Mouse (Mus musculus) heart, postnatal 14 days (tissue): ENCODE results near the gene Rcsd1. TPM values are rescaled to one million over a fixed set of nuclear protein-coding genes. Genes with fewer than 3 reads are reported as not detected.

Experiments used
- DNase-seq, 2 experiments: peaks; one replicate each; pipeline ENCODE4 v3.0.0; 2021 to 2022
- intact Hi-C: fragments of 180-260 bp; cut with DNase I; formaldehyde crosslinking; loops from one replicate; pipeline ENCODE4 v1.15.1; 2025
- total RNA-seq, 2 experiments: library from RNA; stranded (reverse); gene quantifications; 2 replicates each; pipeline ENCODE4 v1.2.3; 2021

Rcsd1 gene
- total RNA-seq, 2 experiments from 2014 or later, result 103 to 109 TPM

DNA sequence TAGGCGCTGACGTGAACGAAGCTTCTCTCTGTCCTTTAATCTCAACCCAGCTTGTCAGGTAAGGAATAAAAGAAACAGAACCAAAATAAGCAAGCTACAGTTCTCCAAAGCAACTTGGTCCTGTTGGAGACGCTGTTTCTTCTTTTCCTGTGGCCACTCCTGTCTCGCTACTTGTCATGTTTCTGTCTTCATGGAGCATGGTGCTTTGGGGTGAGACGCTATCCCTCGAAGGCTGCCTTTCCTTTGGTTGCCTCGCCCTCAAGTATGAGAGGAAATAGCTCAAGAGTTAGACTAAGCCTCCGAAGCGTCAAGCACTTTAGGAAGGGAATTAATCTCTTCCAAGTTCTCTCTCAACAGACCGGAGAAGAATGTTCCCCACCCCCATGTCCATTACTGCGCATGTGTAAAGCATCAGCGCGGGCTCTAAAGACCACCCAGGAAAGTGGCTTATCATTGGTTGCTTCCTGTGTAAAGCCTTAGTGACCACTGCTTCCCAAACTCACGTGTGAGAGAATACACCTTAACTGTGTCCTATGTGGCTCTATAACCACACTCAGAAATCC, 9.1 kb upstream of the Rcsd1 start:
- DNase-seq, result peak in 1 of 2 experiments; percentile 49
- intact Hi-C loops, result no loop called here

DNA sequence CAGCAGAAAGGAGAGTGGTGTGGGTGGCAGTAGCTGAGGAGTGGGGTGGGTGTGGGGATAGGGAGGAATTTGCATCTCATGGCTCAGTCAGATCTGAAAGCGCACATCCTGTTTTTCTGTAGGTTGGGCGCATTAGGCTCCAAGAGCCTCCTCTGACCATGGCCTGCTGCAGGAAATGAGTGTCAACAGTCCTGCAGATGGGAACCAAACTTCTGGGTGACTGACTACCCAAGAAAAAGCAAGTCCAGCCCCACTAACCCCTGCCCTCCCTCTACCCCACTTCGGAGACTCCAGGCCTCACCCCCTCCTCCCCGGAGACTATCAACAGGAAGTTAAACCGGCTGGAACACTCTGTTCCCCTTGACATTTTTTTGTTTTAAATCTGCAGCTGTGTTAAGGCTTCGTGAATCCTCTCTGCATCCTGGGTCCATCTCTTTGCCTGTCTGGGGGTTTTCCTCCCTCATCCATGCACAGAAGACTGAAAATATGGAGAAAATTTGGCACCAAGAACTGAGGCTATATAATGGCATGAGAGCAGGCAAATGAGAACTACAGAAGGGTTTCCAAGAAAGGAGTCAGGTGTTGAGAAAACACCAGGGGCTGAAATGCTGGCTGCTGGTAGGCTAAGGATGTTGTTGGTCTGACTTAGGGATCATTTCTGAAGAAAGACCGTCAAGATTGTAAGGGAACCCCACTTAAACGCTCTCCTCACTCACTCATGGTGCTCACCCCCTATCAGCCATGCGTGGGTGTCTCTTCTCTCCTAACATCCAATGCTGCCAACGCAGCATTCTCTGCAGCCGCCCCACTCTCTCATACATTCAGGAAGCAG, 8.4 kb upstream of the Rcsd1 start:
- intact Hi-C loops, result no loop called here
- peak; percentile 73 to 75 for DNase-seq

DNA sequence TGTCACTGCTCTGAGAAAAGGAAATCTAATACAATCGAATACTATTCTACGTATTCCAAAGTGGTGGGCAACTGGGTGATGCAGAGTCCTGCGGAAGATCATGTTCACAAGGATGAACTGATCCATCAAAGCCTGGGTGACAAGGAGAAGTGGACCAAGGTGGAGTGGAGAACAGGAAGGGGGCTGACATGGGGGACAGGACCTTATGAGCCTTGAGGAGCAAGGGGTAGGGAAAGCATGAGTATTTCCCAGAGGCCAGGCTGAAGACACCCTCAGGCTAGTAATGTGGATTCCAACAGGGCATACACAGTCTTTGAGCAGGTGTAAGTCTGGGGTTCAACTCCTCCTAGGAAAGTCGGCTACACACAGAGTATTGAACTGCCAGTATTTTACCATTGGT, 6.9 kb upstream of the Rcsd1 start:
- intact Hi-C loops, result no loop called here
- no peak for DNase-seq

DNA sequence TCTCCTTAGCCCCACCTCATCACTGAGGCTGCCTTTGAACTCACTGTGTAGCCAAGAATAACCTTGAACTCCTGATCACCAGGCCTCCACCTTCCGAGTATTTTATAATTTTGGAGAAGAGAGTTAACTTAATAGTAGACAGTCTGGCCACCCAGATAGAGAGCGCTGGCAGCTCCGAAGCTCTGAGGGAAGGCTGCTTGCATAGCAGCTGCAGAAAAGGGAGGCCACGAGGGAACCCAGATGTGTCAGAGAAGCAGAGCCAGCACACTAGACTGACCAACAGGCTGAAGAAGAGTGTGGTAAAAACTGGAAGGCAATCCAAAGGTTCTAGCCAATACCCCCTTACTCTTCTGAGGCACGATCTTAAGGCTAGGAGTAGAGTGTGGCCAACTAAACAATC, 4.2 kb upstream of the Rcsd1 start:
- intact Hi-C loops, result no loop called here
- peak in 1 of 2 experiments; percentile 40 for DNase-seq

DNA sequence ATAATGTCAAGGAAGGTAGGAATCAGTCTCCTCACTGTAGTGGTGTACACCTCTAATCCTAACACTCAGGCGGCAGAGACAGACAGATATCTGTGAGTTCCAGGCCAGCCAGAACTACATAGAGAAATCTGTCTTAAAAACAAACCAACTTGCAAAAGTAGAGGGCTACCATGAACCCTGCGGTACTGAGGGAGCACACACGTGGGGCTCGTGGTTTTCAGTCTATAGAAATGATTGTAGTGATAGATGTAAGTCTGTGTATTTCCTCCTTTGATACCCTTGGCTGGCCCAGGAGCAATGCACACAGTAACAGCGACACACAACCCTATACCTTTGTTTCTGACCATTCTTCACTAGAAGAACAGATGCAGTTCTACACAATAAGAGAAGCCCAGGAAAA, 2.4 kb upstream of the Rcsd1 start:
- DNase-seq, result no peak
- intact Hi-C loops, result no loop called here

DNA sequence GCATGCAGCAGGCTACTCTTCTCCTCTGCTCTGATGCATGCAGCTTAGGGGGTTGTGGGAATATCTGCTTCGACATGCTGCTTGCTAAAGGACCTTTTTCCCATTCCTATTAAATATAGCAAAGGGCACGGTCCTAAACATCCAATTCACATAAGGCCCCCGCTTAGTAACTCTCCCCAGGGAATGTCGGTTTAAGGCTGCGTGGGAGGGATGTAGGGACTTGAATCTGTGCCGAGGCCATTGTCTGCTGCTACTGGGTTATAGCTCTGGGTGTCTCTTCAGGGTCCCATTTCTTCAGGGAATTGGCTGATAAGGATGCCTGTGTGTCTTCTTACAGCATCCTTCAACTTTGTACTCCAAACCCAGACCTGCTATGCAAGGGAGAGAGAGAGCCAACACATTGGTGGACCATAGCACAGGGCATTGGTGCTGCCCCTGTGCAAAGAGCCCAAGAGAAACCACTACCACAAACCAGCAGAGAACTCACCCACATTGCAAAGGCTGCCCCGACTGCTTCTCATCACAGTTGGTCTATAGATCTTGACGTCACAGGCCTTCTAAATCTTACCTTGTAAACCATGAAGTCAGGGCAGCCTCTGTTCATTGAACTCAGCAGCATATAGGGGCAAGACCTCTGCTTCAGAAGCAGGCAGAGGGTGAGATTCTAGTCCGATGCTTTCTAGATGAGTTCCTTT, 724 bp downstream of the Rcsd1 start:
- no peak for DNase-seq
- intact Hi-C loops, result no loop called here

DNA sequence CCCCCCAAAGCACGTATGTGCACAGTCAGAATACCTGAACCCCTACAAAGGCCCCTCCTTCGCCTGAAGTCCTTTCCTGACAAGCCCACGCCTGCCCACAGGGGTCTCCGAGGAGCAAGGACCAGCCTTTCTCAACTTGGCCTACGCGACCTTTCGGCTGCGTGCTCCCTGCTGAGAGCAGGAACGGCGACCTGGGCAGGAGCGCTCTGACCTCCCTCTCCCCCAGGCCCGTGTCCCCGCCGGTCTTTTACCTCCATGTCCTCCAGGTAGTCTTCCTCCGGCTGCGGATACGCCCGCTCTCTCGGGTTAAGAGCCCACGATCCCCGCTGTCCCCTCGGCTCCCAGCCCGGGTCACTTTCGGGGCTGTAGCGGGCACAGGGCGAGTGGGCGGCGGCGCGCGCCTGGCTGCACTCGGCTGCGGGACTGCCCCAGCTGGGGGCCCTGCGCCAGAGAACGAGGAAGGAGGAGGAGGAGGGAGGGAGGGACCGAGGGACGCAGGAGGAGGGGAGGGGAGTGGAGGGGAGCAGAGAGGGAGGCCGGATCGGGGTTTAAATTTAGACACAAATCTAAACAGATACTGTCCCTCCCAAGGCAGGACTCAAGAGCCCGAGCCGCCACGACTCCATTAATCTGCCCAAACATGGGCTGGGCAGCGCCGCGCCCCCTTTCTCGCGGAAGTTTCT, 1.8 kb downstream of the Rcsd1 start:
- peak; percentile 87 to 88 for DNase-seq
- intact Hi-C loops, result loop anchor here (2.0 kb wide), 3 partner anchors 15 to 49 kb away; no protein-coding TSS in a partner anchor

DNA sequence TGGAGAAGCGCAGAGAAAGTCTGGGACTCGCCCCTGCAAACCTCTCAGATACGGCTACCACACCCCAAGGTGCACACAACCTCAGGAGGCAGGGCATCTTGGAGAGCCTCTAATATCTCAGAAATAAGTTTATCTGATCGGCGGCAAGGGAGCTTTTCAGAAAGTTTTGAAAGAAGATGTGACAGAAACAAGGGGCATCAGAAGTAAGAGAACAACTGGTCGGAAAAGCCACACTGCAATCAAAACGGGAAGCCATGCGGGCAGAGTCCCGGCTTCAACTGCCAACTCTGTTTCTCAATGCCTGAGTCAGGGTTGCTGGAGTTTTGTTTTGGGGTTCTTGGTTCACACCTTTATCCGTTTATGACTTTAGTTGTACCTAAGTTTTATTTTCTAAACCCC, 2.3 kb downstream of the Rcsd1 start:
- intact Hi-C loops, result loop anchor here (2.0 kb wide), 3 partner anchors 14 to 48 kb away; no protein-coding TSS in a partner anchor
- no peak for DNase-seq

DNA sequence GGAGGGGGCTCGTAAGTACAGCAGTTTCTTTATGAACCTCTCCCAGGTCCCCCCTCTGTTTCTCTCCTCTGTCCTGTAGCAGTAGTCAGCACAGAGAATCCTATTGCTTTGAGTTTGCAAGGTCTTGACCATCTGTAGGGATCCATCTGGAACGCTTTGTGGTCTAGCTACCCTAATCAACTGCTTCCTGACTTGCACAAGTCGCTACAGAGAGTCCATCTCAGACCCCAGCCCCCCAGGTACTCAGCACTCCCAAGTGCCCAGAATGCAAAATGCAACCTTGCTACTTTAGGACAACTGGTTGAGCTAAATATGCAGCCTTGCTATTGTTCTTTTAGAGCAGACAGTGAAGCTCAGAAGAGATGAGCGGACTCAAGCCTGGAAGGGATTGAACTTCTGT, 3.1 kb downstream of the Rcsd1 start:
- DNase-seq, result no peak
- intact Hi-C loops, result loop anchor here (2.0 kb wide), 3 partner anchors 14 to 48 kb away; no protein-coding TSS in a partner anchor

DNA sequence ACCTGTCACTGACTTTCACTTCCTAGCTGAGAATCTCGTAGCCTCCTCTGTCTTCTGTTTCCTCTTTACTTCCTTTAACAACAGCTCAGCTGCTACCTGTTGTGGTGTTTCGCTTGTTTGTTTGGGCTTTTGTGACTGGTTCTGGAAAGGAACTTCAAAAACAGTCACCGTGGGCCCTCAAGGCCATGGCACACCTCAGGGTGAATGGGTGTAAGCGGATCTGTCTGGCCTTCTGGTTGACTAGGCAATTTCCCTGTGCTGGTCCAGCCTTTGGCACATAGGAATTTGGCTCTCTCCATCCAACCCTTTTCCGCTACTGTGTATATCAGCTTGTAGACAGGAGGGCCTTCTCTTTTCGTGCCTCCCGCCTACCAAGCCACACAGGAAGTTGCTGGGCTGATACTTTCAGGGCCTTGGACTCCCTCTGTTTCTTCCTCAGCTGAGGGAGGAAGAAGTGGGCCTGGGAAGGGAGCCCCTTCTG, 3.6 kb downstream of the Rcsd1 start:
- no peak for DNase-seq
- intact Hi-C loops, result loop anchor here (2.0 kb wide), 3 partner anchors 13 to 47 kb away; no protein-coding TSS in a partner anchor

DNA sequence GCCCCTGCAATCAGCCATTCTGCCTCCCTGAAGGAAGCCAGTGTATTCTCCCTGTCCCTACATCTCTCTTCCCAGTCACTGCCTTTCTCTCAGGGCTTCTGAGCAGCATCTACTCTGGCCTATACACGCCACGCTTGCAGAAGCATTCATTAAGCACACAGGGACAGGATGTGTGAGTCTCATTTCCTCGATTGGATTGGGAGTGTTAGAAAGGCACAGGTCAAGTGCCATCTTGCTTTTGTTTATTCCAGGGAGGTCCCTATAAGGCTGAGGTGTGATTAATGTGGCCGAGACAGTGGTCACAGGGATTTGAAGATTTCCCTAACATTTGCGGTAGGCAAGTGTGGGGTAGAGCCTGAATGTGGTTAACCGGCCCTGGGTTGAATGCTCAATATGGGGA, 4.2 kb downstream of the Rcsd1 start:
- no peak for DNase-seq
- intact Hi-C loops, result no loop called here

DNA sequence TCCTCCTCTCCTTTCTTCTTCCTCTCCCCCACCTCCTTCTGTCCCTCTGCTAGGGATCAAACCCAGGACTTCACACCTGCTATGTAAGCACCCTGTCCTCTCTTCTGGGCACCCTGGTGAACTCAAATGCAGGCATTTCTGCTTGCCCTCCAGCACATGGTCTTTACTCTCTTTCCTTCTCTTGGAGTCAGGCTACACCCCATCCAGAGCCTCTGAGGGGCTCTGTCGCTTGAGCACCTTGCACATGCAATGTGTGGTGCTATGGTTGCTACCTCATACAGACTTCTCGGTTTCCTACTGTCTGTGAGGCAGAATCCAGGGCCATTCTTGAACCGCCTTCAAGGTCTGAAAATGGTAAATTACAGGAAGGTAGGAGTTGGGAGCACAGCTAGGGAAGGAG, 4.7 kb downstream of the Rcsd1 start:
- DNase-seq, result no peak

DNA sequence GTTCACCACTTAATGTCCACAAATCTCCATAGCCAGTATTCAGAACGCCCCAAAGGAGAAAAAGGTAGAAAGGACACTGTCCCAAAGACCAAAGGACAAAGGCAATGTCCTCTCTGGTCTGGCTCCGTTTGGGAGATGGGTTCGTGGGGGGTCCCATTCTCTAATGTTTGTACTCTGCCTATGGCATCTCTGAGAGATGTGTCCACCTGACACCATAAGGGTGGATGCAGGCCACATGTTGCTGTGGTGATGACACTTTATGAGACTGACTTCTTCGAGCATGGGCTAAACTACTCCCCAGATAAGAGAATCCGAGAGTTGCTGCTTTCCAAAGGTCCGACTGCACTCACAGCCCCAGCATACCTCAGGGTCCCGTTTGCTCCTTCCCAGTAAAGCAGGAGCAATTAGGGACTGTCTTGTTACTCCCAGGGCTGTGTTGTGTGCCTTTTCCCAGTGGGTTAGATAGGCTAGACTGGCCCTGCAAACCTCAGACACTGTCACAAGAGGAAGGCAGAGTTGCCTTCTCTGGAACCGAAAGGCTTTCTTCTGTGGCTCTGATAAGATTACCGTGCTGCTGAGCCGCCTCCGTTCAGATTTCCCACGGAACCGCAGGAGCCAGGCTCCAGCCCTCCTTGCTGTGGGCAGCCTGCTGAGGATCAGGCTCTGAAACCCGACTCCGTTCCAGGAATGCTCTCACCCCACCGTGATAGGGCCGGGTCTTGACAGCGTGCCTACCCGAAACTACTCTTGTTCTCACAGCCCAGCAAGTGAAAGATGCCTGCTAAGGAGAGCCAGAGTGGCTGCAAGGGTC, 7.1 kb downstream of the Rcsd1 start:
- intact Hi-C loops, result no loop called here
- DNase-seq, result peak; percentile 56 to 69

More for the DNA sequence above, 4.7 kb downstream of the Rcsd1 start:
- intact Hi-C loops, result no loop called here

DNA sequence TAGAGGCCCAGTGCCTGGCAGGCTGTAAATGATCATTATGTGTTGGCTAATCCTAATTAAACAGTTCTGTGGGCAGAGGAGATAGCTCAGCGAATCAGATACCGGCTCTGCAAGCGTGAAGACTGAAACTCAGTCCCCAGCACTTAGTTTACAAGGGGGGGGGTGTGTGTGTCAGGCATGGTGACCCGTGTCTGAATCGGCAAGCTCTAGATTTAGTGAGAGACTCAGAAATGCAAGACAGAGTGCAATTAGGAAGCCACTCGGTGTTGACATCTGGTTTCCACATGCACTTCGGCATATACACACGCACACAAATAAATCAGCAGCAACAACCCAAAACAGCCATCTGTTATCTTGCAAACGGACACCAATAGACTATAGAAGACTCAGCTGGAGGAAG, 8.0 kb downstream of the Rcsd1 start:
- intact Hi-C loops, result no loop called here
- no peak for DNase-seq

DNA sequence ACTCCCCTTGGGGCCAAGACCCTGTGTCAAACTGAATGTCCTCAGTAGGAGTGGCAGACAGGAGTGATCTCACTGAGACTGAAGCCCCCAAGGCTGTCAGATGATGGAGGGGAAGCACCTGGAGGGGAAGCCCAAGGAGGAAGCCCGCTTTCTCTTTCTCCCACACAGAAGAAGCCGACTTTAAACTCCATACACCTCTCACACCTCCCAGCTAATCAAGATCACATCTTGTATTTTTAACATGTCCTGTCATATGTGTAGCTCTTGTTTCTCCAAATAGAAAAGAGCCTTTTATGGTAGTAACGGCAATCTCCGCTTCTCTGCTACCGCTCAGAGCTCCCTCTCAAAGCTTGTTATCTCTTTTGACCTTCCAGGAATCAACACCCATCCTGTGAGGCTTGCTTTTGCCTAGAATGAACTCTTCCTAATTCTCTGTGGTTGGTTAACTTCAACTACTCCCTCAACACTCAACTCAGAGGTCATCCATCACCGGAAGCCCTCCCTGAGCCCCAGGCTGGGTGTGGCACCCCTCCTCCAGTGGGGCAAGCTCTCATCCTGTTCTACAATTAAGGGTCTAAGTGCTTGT, 8.5 kb downstream of the Rcsd1 start:
- DNase-seq, result peak in 1 of 2 experiments; percentile 35
- intact Hi-C loops, result no loop called here

DNA sequence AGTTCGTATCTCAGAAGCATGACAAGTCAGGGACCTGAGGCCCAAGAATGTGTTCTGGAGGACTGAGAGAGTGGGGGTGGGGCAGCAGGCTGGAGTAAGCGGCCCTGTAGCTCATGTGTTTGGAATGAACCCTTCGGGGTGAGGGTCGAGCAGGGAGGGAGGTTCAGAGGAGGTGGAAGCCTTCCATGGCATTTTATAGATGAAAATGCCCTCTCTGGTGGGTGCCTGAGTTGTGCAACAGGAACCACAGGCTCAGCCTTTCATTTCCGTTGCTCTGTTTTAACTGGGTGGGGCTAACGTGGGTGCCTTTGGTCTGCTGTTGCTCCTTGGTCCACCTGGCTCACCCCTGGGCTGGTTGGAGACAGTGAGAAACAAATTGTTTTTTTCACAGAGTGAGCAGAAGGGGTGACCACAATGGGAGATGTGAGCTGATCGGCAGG, 9.2 kb downstream of the Rcsd1 start:
- intact Hi-C loops, result no loop called here
- DNase-seq, result no peak

DNA sequence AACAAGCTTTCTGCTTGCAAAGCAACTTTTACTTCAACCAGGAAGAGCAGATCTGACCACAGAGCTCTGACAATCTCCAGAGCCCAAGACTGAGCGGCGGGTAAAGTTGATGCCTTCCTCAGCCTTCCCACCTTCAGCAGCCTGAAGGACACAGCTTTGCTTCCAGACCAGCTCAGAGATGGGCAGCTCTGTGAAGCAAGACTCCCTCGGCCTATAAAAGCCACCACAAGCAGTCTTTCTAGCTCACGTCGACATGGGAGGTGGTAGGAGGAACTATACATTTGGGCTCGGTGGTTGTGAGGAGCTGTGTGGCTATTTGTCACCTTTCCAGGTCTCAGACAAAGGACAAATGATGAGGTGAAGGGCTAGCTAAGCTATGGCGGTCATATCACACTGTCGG, 11.9 kb downstream of the Rcsd1 start:
- intact Hi-C loops, result no loop called here
- DNase-seq, result no peak

DNA sequence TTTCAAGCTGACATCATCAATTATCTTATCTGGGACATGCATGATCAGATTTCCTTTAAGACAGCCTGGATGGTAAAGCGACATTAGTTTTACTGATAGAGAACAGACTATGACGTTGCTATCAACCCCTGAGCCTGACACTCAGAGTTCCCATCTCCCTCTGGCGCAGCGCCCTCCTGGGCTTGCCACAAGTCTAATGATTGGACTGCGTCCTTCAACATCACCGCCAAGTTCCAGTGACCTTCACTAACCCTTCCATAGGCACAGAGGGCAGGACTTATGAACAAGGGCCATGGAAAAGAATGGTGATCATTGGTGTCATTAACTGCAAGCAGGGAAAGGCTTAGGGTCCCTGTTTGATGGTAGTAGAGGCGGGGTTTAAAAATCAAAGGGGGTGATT, 12.7 kb downstream of the Rcsd1 start:
- peak; percentile 58 to 61 for DNase-seq
- intact Hi-C loops, result no loop called here

DNA sequence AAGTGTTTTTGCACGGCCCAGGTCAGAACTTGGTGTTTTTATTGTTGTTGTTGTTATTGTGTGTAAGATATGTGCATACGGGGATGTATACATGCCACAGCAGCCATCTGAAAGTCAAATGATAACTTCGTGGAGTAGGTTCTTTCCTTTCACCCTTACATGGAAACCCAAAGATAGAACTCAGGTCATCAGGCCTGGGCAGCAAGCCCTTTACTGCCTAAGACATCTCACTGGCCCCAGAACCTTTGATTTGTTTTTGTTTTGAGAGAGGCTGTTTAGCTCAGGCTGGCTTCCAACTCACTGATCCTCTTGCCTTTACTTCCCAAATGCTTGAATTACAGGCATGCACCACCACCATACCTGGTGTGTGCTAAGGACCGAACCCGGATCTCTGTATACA, 13.5 kb downstream of the Rcsd1 start:
- intact Hi-C loops, result no loop called here
- DNase-seq, result no peak
